Mouse (Mus musculus): ENCODE results near the gene Cybc1.

Cybc1 gene

DNA sequence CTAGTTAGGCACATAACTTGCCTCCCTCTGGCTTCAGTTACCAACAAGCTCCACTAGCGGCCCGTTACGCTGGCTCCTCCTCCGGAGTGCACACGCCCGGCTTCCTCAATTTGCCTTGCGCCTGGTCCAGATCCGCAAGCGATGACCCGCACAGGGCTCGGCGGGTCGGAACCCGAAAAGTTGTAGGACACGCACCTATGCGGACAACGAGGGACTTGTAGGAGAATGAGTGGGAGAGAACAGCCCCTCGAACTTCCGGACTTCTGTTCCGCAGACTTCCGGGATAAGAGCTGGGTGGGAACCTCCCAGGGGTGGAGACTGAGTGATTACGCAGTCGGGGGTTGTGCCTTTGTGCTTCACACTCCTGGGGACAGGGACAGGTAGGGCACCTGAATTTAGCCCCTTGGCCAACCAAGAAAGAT is at the start of gene Cybc1:
TSS of gene Cybc1 (minus strand) at position 305 of the 422 bp plus-strand sequence.
- peak; percentile 80 to 86 for DNase-seq

DNA sequence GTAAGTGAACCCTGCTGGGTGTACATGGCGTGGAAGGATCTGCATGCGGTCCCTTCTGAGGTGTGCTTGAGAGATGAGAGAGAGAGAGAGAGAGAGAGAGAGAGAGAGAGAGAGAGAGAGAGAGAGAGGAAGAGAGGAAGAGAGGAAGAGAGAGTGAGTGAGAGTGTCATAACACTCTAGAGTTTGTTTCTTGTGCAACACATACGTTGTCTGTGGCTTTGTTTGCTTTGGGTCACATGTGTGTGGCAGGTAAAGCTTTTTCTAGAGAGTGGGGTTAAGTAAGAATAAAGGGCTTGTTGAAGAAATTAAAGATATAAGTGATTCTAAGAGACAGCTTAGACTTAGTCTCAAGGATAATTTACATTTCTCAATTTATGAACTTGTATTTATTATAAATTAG is 48.9 kb upstream of the Cybc1 start:
- DNase-seq, result no peak

DNA sequence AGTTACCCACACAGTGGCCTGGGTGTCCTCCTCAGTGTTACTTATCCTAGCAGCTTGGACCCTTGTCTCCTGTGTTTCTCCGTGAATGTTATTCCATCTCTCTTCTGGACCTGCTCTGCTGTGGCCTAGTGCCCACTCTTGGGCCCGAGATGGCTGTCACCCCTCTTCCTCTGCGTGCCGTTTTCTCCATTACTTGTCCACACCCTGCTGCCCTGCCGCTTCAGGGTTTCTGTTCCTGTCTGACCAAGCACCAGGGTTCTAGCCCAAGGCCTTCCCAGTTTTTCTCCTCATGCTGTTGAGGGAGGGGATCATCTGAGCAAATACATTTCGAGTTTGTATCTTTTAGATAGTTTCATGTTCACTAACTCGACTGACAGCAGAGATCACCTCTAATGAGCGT is 48.4 kb upstream of the Cybc1 start:
- no peak for DNase-seq

DNA sequence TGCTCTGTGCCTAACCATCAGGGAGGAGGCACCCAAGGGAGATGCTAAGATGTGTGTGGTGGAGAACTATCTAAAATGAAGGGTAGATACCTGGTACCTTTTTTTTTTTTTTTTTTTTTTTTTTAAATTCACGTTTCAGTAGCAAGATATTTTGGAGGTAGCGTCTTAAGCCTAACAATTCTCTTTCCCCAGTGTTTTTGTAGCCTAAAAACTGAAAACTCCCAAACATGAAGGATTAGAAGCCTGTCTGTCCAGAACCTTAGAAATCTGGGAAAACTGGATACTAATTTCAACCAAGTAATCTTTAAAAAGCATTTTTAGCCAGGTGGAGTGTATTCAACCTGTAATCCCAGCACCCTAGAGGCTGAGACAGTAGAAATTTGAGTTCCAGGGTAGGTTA is 32.0 kb upstream of the Cybc1 start:
- no peak for DNase-seq

DNA sequence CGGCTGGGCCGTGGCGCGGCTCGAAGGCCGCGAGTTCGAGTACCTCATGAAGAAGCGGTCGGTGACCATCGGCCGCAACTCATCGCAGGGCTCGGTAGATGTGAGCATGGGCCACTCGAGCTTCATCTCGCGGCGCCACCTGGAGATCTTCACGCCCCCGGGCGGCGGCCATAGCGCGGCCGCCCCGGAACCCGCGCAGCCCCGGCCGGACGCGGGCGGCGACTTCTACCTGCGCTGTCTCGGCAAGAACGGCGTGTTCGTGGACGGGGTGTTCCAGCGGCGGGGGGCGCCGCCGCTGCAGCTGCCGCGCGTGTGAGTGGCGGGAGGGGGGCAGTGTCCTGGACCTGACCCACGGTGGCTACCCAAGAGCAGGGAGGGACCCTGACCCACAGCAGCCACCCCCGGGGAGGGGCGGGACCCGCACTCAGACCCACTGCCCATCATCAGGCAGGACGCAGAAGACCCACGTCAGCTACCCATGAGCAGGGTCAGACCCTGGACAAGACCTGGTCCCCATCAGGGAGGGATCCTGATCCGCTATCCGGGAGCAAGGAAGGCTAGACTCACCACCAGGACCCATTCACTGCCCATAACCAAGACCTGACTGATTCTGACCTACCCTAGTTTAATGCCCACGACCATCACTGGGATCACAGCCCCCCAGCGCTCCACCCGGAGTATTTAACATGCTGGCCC is 31.2 kb upstream of the Cybc1 start:
- DNase-seq, result peak; percentile 36 to 64

DNA sequence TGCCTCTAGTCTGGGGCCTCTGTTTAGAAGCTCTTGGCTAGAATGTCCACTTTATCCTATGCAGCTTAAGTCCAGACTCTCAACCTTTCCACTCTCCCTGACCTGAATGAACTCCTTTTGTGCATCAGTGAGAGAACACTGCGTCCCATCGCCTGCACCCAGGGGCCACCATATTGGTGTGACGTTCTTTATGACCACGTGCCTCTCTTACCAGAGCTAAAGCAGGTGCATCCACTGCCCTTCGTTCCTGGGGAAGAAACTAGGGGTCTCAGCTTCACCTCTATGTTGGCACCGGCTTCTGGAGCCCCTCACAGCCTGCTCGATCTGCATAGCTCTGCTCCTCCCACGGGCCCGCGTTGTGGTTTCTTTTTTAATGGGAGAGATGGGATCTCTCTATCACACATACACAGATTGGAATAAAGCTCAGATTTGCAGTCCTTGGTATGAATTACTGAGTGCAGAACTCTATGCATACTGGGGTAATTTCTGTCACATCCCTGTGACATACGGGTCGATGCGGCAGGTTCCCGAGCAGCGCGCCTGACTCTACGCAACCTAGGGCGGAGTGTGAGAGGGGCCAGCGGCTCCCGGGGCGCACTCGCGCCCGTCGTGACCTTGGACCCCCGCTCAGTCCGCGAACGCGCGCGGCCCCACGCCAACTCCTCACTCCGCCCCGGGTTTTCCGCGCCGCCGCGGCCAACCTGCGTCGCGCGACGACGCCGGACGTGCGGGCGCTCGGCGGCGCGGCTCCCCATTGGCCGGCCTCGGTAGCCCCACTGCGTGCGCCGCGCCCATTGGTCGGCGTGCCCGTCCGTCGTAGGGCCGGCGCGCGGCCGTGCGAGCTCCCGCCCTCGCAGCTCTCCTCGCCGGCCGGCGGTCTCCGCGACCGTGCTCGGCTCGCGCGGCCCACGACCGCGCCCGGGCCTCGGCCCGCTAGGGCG is 30.3 kb upstream of the Cybc1 start, which contains the start of gene Foxk2:
TSS of gene Foxk2 (plus strand) at position 831 of the 941 bp plus-strand sequence.
- DNase-seq, result peak; percentile 89 to 93

DNA sequence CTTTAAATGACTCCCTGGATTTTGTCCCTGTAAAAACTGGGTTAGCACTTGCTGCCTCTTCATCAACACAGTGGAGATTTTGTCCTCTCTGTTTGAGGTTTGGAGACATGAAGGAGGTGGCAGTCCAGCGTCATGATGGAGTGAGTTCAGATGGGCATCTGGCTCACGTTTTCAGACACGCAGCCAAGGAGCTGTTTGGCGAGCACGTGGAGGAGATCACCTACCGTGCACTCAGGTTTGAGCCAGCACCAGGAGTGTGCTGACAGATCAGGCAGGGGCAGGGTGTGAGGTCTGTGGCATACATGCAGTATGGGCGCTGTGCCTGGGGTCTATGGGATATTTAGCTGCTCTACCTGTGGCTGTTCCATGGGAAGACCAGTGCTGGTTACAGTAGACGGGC is 21.1 kb upstream of the Cybc1 start:
- no peak for DNase-seq

DNA sequence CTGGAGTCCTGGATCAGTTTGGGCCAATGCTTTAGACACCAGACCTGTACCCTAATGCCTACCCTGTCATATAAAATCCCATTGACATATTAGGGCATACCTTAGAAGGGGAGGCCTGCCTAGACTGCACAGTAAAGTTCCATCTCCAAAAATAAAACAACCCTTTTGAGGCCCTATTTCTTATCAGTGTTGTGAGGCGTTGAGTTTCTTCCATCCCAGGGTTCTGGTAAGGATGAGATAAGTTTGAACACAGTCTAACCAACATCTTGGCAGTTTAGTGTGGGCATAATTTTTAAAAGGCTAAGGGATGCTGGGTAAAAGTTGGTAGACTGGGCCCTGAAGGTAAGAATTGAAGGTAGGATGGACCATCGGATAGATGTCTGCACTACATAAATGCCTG is 10.5 kb upstream of the Cybc1 start:
- no peak for DNase-seq

DNA sequence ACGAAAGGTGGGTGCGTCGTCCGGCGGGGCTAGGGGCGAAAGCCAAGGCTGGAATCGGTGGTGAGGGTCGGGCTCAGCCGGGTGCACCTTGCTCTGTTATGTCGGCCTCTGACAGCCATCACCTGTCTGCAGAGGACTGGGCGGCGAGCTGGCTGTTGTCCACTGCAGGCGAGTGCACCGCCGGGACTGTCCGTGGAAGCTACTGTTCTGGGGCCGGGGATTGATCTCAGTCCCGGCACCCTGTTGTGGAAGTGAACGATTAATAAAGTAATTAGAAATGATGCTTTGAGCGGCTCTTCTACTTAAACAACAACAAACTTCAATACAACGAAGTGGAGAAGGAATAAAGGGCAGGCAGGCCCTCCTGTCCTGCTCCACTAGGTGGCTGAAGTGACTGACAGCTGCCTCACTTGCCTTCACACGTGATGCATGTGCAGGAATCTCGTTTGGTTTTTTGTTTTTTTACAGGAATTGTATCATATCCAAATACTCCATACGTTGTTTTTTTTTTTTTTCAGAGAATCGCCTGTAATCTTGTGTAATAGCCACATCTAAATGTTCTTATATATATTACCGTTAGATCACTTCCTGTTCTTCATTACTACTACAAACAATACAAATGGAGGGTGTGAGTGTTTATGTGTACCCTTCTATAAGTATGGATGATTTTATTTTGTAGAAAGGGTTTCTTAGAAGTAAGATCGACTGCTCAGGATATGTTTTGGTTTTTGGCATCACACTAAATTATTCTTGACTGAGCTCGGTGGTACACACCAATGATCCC is 8.4 kb upstream of the Cybc1 start:
- no peak for DNase-seq

DNA sequence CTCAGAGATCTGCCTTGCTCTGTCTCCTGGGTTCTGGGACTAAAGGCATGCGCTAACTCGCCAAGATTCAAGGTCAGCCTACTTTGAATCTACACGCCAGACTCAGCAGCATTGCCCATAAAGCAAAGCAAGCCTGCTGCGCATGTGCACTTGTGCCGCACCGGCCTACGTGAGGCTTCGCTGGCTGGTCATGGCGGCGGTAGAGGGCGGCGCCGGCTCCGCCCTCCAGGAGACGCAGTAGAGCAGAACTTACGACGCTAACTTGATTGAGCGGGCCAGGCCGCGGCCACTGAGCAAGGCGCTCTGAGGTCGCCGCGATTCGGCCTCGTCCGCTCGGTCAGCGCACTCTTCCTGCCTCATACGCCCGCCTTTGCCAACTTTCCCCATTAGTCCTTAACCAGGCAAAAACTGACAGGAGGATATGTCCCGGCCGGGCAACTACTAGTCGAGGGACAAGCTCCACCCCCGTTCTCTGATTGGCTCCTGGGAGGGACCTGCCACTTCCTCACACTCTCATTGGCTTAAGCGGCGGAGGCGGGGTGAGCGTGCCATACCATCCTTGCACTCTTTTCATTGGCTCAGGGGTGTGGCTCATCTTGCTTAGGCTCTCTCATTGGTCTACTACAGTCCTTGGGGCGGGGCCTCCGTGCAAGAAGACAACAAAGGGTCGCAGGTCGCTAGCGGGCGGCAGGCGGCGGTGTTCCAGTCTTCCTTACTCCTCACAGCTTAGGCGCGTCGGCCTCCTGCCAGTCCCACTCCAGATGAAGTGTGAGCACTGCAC is 7.6 kb upstream of the Cybc1 start, which contains the start of gene Narf:
TSS of gene Narf (plus strand) at position 690 of the 781 bp plus-strand sequence.
- peak; percentile 98 to 100 for DNase-seq

DNA sequence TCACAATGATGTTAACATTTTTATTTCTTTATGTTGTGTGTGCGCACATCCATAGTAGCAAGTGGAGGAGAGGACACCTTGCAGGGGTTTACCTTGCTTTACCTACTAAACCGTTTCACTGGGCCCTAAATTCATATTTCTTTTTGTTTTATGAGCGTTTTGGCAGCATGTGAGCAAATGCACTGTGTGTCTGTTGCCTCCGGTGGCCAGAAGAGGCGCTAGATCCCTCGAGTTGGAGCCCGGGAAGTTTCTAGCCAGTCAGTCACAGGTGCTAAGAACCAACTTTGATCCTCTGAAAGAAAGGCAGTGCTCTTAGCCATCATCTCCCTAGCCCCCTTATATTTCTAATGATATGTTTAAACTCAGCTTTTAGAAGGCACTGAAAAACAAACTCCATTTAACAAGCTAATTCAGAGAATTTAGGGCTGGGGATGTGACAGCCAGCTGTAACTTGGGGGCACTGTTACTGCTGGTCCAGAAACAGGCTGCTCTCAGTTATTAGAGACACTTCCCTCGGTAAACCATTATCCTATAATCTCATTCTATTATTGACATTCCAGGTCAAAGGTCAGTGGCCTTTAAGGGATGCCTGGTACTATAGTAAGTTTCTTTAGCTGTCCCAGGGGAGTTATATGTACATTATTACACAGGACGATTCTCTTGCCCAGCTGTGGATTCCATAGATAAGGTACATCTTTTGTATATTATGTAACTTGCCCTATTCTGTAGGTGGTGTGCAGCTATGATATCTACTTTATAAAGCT is 6.5 kb upstream of the Cybc1 start:
- DNase-seq, result peak; percentile 74 to 77

DNA sequence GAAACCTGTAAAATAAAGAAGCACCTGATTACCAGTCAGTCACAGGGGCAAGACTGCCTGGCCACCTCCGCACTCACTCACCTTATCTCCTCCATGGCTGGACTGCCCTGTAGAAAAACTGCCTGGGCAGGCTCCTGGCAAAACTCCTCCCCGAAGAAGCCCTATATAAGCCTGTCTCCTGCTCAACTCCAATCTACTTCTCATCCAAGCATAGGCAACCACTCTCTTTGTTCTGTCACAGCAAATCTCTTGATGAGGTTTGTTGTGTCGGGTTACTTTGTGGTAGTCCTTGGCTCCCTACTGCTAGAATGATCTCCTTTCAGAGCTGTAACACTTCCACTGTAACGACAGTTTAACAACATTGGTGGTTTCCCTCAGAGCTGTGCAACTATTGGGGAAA is 3.6 kb upstream of the Cybc1 start:
- DNase-seq, result no peak

DNA sequence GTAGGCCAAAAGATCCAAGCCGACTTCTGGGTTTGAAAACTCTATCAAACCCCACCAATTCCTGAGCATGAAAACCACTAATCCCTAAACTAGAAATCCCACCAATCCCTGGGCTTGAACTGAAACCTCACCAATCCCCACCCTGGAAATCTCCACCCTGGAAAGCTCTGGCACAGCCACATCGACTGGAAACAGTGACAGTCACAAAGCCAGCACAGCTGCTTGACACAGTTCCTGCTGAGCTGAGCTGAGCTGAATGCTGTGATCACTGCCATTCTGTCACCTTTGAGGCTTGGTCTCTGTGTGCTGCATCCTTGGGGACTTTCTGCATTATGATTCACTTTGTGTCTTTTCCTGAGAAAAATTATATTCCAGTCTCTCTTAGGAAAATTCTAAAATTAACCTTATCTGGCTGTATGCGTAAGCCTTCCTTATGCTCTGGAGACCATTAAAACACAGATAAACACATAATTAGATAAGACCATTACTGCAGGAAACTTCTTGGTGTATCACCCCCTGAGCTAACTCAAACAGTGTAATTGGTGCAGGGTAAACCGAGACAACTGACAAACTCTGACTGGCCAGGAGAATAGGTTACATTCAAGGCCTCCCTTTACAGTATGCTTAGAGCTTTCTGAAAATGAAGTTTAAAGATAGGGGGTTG is 2.6 kb upstream of the Cybc1 start:
- DNase-seq, result no peak

DNA sequence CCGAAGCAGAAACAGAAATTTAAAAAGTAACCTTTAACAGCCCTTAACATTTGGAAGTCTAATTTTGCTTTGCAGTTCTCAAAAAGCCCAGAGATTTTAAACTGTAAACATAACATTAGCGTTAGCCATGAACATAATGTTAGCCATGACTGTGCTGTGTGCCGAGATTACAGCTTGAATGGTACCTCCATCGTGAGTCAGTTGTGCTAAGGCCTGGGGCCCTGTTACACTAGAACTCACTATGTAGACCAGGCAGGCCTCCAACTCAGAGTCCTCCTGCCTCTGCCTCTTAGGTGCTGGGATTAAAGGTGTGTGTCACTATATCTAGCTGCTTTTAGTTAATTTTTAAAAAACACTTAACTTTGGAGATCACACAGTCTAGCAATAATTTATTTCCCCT is 2.1 kb upstream of the Cybc1 start:
- no peak for DNase-seq

DNA sequence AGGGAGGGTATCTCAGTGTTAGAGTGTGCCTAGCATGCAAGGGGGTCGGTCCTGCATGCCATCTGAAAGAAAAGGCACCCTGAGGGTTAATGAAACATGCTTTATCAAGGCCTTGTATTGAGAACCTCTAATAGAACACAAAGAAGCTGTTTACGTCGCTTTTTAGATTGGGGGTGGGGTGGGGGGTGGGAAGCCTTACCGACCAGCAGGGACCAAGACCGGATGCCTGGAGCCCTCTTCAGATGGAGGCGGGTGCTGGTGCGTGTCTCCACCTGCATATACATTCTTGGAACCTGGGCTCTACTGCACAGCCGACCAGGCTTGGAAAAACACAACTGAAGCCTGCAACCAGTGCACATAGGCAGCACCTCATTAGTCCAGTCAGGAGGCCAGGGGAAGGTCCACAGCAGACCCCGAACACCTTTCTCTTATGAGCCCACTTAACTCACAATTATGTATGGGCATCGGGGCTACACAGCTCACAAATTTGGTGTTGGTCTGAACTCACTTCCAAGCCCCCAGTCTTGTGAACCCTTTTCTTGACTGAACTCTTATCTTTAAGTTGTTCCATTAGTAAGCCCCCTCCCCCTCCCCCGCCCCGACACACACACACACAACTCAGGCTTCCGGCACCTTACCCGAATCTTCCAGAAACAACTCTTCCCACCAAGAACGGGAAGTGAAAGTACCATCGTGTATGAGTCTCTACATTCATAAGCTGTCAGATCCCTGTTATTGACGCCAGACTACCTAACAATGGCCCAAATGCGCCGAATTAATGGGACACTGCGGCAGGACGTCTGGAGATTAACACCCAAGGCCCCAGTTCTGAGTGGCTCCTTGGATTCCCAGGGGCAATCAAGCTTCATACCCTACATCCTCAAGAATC is 749 bp downstream of the Cybc1 start:
- DNase-seq, result peak; percentile 19 to 38

DNA sequence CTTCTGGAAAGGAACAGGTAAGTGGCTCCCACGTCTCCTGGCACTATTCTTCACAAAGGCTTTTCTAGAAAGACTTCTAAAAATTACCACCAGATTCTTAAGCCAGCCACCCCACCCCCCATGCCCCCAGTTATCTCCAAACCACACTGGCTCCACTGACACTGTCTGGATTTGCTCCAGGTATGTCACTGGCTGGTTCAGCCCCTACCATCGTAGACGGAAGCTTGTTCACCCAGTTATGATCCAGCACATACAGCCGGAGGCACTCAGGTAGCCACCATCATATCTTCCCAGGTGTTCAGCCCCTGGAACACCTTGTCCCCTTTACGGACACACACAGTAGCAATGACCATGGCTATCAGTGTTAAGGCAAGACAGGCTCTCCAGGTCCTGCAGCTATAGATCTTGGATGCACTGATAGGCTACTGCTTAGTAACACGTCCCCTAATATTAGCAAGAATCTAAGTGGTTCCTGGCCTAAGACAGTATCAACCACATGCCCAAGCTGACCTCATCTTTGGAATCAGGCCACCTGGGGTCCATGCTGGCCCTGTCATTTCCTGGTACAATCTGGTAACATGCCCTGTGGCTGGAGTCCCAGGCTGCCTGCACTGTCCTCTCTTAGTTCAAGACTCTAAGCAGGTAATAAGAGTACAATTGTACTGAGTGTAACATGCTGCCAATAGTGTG is 7.7 kb downstream of the Cybc1 start:
- DNase-seq, result no peak

DNA sequence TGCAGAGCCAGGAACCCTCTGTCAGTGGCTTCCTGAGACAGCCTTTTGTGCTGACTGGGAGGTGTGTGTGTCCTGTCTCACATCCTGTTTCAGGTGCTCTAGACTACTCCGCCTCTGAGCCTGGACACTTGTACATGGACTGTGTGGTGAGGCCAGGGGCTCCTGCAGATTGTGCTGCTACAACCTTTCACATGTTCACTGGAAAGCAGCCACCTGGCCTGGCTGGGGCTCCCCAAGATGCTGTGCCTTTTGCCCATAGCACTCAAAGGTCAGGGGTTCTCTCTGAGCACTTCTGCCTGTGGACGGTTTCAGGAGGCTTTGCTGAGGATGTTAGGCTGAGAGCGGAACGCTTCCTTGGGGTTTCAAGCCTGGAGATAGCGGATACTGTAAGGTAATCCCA is 8.4 kb downstream of the Cybc1 start:
- DNase-seq, result no peak

DNA sequence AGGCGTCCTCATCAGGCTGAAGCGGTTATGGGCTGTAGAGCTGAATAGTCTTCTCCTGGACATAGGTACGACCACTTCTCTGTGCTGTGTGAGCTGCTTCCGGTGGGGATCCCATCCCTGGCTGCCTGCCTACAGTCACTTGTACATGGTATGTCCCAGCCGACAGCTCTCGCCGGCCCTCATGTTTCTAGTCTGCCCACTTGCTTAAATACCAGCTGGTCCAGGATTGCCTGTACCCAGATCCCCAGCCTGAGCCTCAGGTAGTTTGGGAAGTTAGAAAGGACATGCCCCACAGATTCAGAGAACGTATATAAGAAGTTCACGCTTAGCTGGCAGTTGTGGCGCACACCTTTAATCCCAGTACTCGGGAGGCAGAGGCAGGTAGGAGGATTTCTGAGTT is 9.3 kb downstream of the Cybc1 start:
- DNase-seq, result no peak

DNA sequence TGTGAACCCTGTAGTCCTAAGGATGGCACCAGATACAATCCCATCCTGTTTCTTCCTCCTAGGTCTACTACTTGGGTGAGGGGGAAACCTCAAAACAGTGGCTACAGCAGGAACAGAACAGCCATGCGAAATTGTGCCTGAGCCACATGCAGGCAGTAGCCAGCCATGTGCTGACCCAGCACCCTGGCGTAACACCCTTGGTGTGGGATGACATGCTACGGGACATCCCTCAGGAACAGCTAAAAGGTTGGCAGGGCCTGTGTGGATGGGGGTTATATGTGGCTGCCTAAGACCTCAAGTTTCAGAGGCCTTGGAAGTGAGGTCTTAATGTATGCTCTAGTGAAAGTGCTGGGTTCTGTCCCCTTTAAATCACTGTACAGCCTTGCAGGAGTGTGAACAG is 12.3 kb downstream of the Cybc1 start:
- DNase-seq, result no peak

Measured in thymus, postnatal 36 days (tissue).